In the genomic region with DNA sequence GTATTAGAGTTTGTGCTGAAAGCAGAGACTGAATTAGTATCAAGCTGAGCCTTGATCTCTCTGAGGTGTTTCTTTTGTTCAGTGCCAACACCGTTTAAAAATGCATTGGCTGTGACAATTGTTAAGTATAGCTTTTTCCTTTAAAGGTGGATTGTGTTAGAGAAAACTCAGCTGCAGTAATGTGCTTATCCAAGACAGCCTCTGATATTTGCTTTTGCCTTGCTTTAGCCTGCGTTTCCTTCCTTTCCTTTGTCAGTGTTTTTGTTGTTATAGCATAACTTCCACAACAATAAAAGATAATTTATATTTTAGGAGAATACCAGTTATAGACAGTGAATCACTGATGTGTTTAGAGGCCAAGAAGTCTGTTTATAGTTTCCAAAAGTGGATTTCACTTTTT, we compare ENCODE assay signal across 28 mouse cellular contexts.
A peak's percentile ranks its signal among the peaks of the same experiment; 100 is the strongest.
DNase-seq lines count a peak whose midpoint lies in the region; ATAC-seq and TF ChIP-seq lines count a peak whose summit lies in the region.
"Had no signal": no experiment of that assay in that cellular context is flagged by ENCODE, and none has a peak within 500 bp of the region (broad histone marks: within the 10 kb centered on the region; RNA-seq: fewer than 3 reads in every experiment).

No protein-coding gene starts in this region.

- no peaks in the 10 kb centered on the region for H3K9me3 ChIP-seq in forebrain, embryonic 10.5 days
- H3K9me3 ChIP-seq in forebrain, embryonic 13.5 days (replicated peaks) = no peaks in the 10 kb centered on the region
- H3K9me3 ChIP-seq in kidney, postnatal 0 days (replicated peaks; ENCODE audit: low read length) = no peaks in the 10 kb centered on the region
- H3K9me3 ChIP-seq in kidney, embryonic 15.5 days (replicated peaks) = no peaks in the 10 kb centered on the region
- H3K9me3 ChIP-seq: embryonic facial prominence, embryonic 10.5 days; embryonic facial prominence, embryonic 13.5 days; forebrain, embryonic 15.5 days; heart, embryonic 12.5 days; heart, embryonic 15.5 days; hindbrain, embryonic 10.5 days; hindbrain, embryonic 13.5 days; intestine, embryonic 15.5 days had no signal

- no peak for TF ChIP-seq CTCF in kidney, postnatal 0 days (IDR thresholded peaks at IDR 0.05; ENCODE audit: low read depth)

- ATAC-seq in forebrain, embryonic 13.5 days = no peak
- no peak for ATAC-seq in kidney, postnatal 0 days (replicated peaks; ENCODE audit: low FRiP score, low read depth)
- ATAC-seq in kidney, embryonic 15.5 days (replicated peaks; ENCODE audit: low FRiP score) = no peak
- ATAC-seq: activated CD4-positive, CD25-positive, alpha-beta regulatory T cell, adult 4 months; forebrain, embryonic 15.5 days; hindbrain, embryonic 16.5 days; intestine, embryonic 15.5 days had no signal

- no peaks in the 10 kb centered on the region for H3K27me3 ChIP-seq in forebrain, embryonic 10.5 days (ENCODE audit: poor library complexity, severe bottlenecking)
- no peaks in the 10 kb centered on the region for H3K27me3 ChIP-seq in forebrain, embryonic 13.5 days
- no peaks in the 10 kb centered on the region for H3K27me3 ChIP-seq in kidney, postnatal 0 days (ENCODE audit: insufficient read depth, low read length)
- no peaks in the 10 kb centered on the region for H3K27me3 ChIP-seq in kidney, embryonic 15.5 days
- H3K27me3 ChIP-seq: embryonic facial prominence, embryonic 13.5 days; forebrain, embryonic 15.5 days; heart, embryonic 12.5 days; heart, embryonic 15.5 days; hindbrain, embryonic 13.5 days; intestine, embryonic 15.5 days had no signal

- DNase-seq in forebrain, embryonic 10.5 days (ENCODE audit: extremely low spot score, low spot score) = no peak
- DNase-seq in kidney, postnatal 0 days (ENCODE audit: low spot score) = peak; percentile 11
- DNase-seq in brain, adult 2 months (ENCODE audit: low read depth, low spot score) = peak; percentile 27
- DNase-seq in lung, postnatal 10 days = no peak
- DNase-seq: adrenal gland, adult 8-10 months; adrenal gland, postnatal 25 days; cerebellum, adult 11-12 months; cerebellum, adult 8-10 months; cerebellum, postnatal 10 days; cerebellum, postnatal 36 days; embryo, embryonic 11 days; gastrocnemius, postnatal 14 days; heart, adult 18-20 months; heart, postnatal 10 days; heart, postnatal 36 days had no signal

- no peaks in the 10 kb centered on the region for H3K36me3 ChIP-seq in forebrain, embryonic 10.5 days (replicated peaks)
- H3K36me3 ChIP-seq in forebrain, embryonic 13.5 days (ENCODE audit: poor library complexity, severe bottlenecking) = no peaks in the 10 kb centered on the region
- no peaks in the 10 kb centered on the region for H3K36me3 ChIP-seq in kidney, postnatal 0 days (ENCODE audit: insufficient read depth, low read length)
- H3K36me3 ChIP-seq in kidney, embryonic 15.5 days = no peaks in the 10 kb centered on the region
- H3K36me3 ChIP-seq: embryonic facial prominence, embryonic 10.5 days; embryonic facial prominence, embryonic 13.5 days; forebrain, embryonic 15.5 days; heart, embryonic 12.5 days; heart, embryonic 15.5 days; hindbrain, embryonic 10.5 days; hindbrain, embryonic 13.5 days; intestine, embryonic 15.5 days had no signal

- no peak overlapping the region for H3K4me2 ChIP-seq in forebrain, embryonic 13.5 days
- no peak overlapping the region for H3K4me2 ChIP-seq in kidney, postnatal 0 days (ENCODE audit: low read length)
- no peak overlapping the region for H3K4me2 ChIP-seq in kidney, embryonic 15.5 days
- H3K4me2 ChIP-seq: embryonic facial prominence, embryonic 13.5 days; forebrain, embryonic 15.5 days; heart, embryonic 12.5 days; heart, embryonic 15.5 days; hindbrain, embryonic 13.5 days; intestine, embryonic 15.5 days had no signal

- 0 out of 2 replicates have a peak overlapping the region, but pooled peaks have one; percentile 44 for H3K27ac ChIP-seq in forebrain, embryonic 10.5 days
- H3K27ac ChIP-seq in forebrain, embryonic 13.5 days = no peak overlapping the region
- H3K27ac ChIP-seq in kidney, postnatal 0 days = no peak overlapping the region
- H3K27ac ChIP-seq in kidney, embryonic 15.5 days = no peak overlapping the region
- H3K27ac ChIP-seq: embryonic facial prominence, embryonic 10.5 days; embryonic facial prominence, embryonic 13.5 days; forebrain, embryonic 15.5 days; heart, embryonic 15.5 days; hindbrain, embryonic 10.5 days; hindbrain, embryonic 13.5 days; intestine, embryonic 15.5 days had no signal

- 19% methylated on average over 2 of the region's 2 CpGs for WGBS in forebrain, embryonic 10.5 days
- WGBS in forebrain, embryonic 13.5 days = 14% methylated on average over 2 of the region's 2 CpGs
- WGBS in kidney, postnatal 0 days = 45% methylated on average over 2 of the region's 2 CpGs
- WGBS in kidney, embryonic 15.5 days = 40% methylated on average over 2 of the region's 2 CpGs

- peaks cover 23% of the 10 kb centered on the region for H3K4me1 ChIP-seq in forebrain, embryonic 10.5 days
- no peaks in the 10 kb centered on the region for H3K4me1 ChIP-seq in forebrain, embryonic 13.5 days
- H3K4me1 ChIP-seq in kidney, postnatal 0 days (replicated peaks; ENCODE audit: insufficient read depth, low read length) = no peaks in the 10 kb centered on the region
- H3K4me1 ChIP-seq in kidney, embryonic 15.5 days = no peaks in the 10 kb centered on the region
- H3K4me1 ChIP-seq: embryonic facial prominence, embryonic 10.5 days; embryonic facial prominence, embryonic 13.5 days; forebrain, embryonic 15.5 days; heart, embryonic 12.5 days; heart, embryonic 15.5 days; hindbrain, embryonic 10.5 days; hindbrain, embryonic 13.5 days; intestine, embryonic 15.5 days had no signal

- no peak overlapping the region for H3K4me3 ChIP-seq in forebrain, embryonic 10.5 days
- no peak overlapping the region for H3K4me3 ChIP-seq in forebrain, embryonic 13.5 days
- H3K4me3 ChIP-seq in kidney, postnatal 0 days (replicated peaks; ENCODE audit: low read depth, low read length) = no peak overlapping the region
- no peak overlapping the region for H3K4me3 ChIP-seq in kidney, embryonic 15.5 days (replicated peaks)
- H3K4me3 ChIP-seq: embryonic facial prominence, embryonic 10.5 days; embryonic facial prominence, embryonic 13.5 days; erythroblast, embryonic 14.5 days; forebrain, embryonic 15.5 days; heart, embryonic 12.5 days; heart, embryonic 15.5 days; hindbrain, embryonic 10.5 days; hindbrain, embryonic 13.5 days; intestine, embryonic 15.5 days had no signal

- H3K9ac ChIP-seq in forebrain, embryonic 13.5 days = no peak overlapping the region
- H3K9ac ChIP-seq in kidney, postnatal 0 days (ENCODE audit: low read depth, low read length) = no peak overlapping the region
- no peak overlapping the region for H3K9ac ChIP-seq in kidney, embryonic 15.5 days
- H3K9ac ChIP-seq: embryonic facial prominence, embryonic 13.5 days; forebrain, embryonic 15.5 days; heart, embryonic 12.5 days; heart, embryonic 15.5 days; hindbrain, embryonic 13.5 days; intestine, embryonic 15.5 days had no signal

Comparison
In these comparisons a context has a peak if more than half of its experiments do, and no peak if none do; other contexts are left out.
1. DNase-seq: peak in kidney, postnatal 0 days (single experiment) and brain, adult 2 months (single experiment); none in forebrain, embryonic 10.5 days (single experiment) and lung, postnatal 10 days (single experiment).